Mouse (Mus musculus) liver, embryonic 11.5 days (tissue): ENCODE measurements at regions not wholly inside any gene's neighbourhood (a gene's known extent, or its start where the extent isn't known, plus 50 kb on each side); places are given as distances from the start of the nearest gene placed in this dataset.

Experiments used
- ATAC-seq: fragments of 200-750 bp; cut with Nextera tagmentation; replicated peaks from 2 replicates; pipeline ENCODE4 v1.8.0; 2017; ENCODE audit warnings: moderate number of reproducible peaks, mild to moderate bottlenecking, moderate TSS enrichment, moderate library complexity; ENCODE audit not compliant: low FRiP score
- DNase-seq: peaks from one replicate; pipeline ENCODE4 v3.0.0-alpha.2; 2017; ENCODE audit warnings: low spot score
- H3K27ac ChIP-seq: fragments of 300-500 bp; sonication (generic); 2 replicates; pipeline ENCODE4 v1.5.1; 2014; ENCODE audit warnings: mild to moderate bottlenecking, low read depth, low read length, control low read depth
- H3K27me3 ChIP-seq: fragments of 300-500 bp; sonication (generic); replicated peaks from 2 replicates; pipeline ENCODE4 v1.6.1; 2014; ENCODE audit warnings: low read length, mixed read lengths; ENCODE audit not compliant: control insufficient read depth, insufficient read depth
- H3K36me3 ChIP-seq: fragments of 300-500 bp; sonication (generic); 2 replicates; pipeline ENCODE4 v1.6.1; 2014; ENCODE audit warnings: mild to moderate bottlenecking, low read length, moderate library complexity, mixed read lengths; ENCODE audit not compliant: control insufficient read depth, insufficient read depth
- H3K4me1 ChIP-seq: fragments of 300-500 bp; sonication (generic); replicated peaks from 2 replicates; pipeline ENCODE4 v1.6.1; 2014; ENCODE audit warnings: low read length, mixed read lengths; ENCODE audit not compliant: control insufficient read depth, insufficient read depth
- H3K4me2 ChIP-seq: fragments of 300-500 bp; sonication (generic); 2 replicates; pipeline ENCODE4 v1.6.1; 2014; ENCODE audit warnings: mild to moderate bottlenecking, control low read depth, moderate library complexity
- H3K4me3 ChIP-seq: fragments of 300-500 bp; sonication (generic); 2 replicates; pipeline ENCODE4 v1.5.1; 2014; ENCODE audit warnings: low read depth, low read length, control low read depth
- H3K9ac ChIP-seq: fragments of 300-500 bp; sonication (generic); 2 replicates; pipeline ENCODE4 v1.6.1; 2014; ENCODE audit warnings: low read depth, low read length, control low read depth
- H3K9me3 ChIP-seq: fragments of 300-500 bp; sonication (generic); 2 replicates; pipeline ENCODE4 v1.6.1; 2016; ENCODE audit warnings: low read length, inconsistent platforms, mixed read lengths; ENCODE audit not compliant: control insufficient read depth
- WGBS: fragments of 180-500 bp; shearing (Covaris S2); extraction: QIAGEN DNeasy Blood & Tissue Kit; methylation state at CpG from one replicate; pipeline ENCODE4 v1.1.7; 2014; 5-methylcytosine and 5-hydroxymethylcytosine counted together

GRCm38 (mm10) chr16:73117338-73117737 lies 809.2 kb downstream of the Robo1 start:
- ATAC-seq (no peak), DNase-seq (no peak)
- H3K27me3 ChIP-seq, result no peaks in the 10 kb centered on the region
- WGBS, result 75% methylated on average over 2 of the region's 2 CpGs
- H3K4me1 ChIP-seq, result no peaks in the 10 kb centered on the region
- no peak overlapping the region for H3K4me3 ChIP-seq
- H3K36me3 ChIP-seq, result no peaks in the 10 kb centered on the region
- no peak overlapping the region for H3K4me2 ChIP-seq
- H3K9ac ChIP-seq, result no peak overlapping the region
- no peaks in the 10 kb centered on the region for H3K9me3 ChIP-seq
- H3K27ac ChIP-seq, result no peak overlapping the region

- Histone ChIP-seq H3K4me3 (no peak overlapping the region), H3K36me3 (no peaks in the 10 kb centered on the region), H3K27me3 (no peaks in the 10 kb centered on the region), H3K9me3 (no peaks in the 10 kb centered on the region), H3K27ac (no peak overlapping the region), H3K9ac (no peak overlapping the region), H3K4me2 (no peak overlapping the region), H3K4me1 (no peaks in the 10 kb centered on the region)
- WGBS, result 86% methylated on average over 7 of the region's 7 CpGs
- DNase-seq, result no peak
- ATAC-seq, result no peak
These were observed 799.9 kb downstream of the Robo1 start for GRCm38 (mm10) chr16:73108021-73108452.

- no peak for ATAC-seq
- no peaks in the 10 kb centered on the region for H3K27me3 ChIP-seq
- H3K27ac ChIP-seq, result no peak overlapping the region
- no peak overlapping the region for H3K4me2 ChIP-seq
- no peak for DNase-seq
- H3K9ac ChIP-seq, result no peak overlapping the region
- no peak overlapping the region for H3K4me3 ChIP-seq
- H3K4me1 ChIP-seq, result no peaks in the 10 kb centered on the region
- H3K9me3 ChIP-seq, result no peaks in the 10 kb centered on the region
- 81% methylated on average over 9 of the region's 9 CpGs for WGBS
- H3K36me3 ChIP-seq, result no peaks in the 10 kb centered on the region
These were observed 799.5 kb downstream of the Robo1 start for GRCm38 (mm10) chr16:73107608-73108007.

GRCm38 (mm10) chr16:73105496-73105895 lies 797.4 kb downstream of the Robo1 start:
- Histone ChIP-seq H3K36me3 (no peaks in the 10 kb centered on the region), H3K4me2 (no peak overlapping the region), H3K27me3 (no peaks in the 10 kb centered on the region), H3K4me3 (no peak overlapping the region), H3K9ac (no peak overlapping the region), H3K4me1 (no peaks in the 10 kb centered on the region), H3K27ac (no peak overlapping the region), H3K9me3 (no peaks in the 10 kb centered on the region)
- no peak for ATAC-seq
- no peak for DNase-seq
- 76% methylated on average over 10 of the region's 10 CpGs for WGBS

GRCm38 (mm10) chr16:73100273-73100672 lies 792.2 kb downstream of the Robo1 start:
- Histone ChIP-seq H3K4me3 (no peak overlapping the region), H3K4me1 (no peaks in the 10 kb centered on the region), H3K4me2 (no peak overlapping the region), H3K27me3 (no peaks in the 10 kb centered on the region), H3K27ac (no peak overlapping the region), H3K36me3 (no peaks in the 10 kb centered on the region), H3K9me3 (no peaks in the 10 kb centered on the region), H3K9ac (no peak overlapping the region)
- ATAC-seq (no peak), DNase-seq (no peak)
- WGBS, result 77% methylated on average over 8 of the region's 8 CpGs

- Histone ChIP-seq H3K27me3 (no peaks in the 10 kb centered on the region), H3K9ac (no peak overlapping the region), H3K4me2 (no peak overlapping the region), H3K9me3 (no peaks in the 10 kb centered on the region), H3K4me3 (no peak overlapping the region), H3K36me3 (no peaks in the 10 kb centered on the region), H3K4me1 (no peaks in the 10 kb centered on the region), H3K27ac (no peak overlapping the region)
- ATAC-seq (no peak), DNase-seq (no peak)
- WGBS, result 28% methylated on average over 4 of the region's 4 CpGs
These were observed 790.7 kb downstream of the Robo1 start for GRCm38 (mm10) chr16:73098760-73099159.

GRCm38 (mm10) chr16:73097176-73097575 lies 789.1 kb downstream of the Robo1 start:
- 40% methylated on average over 14 of the region's 14 CpGs for WGBS
- Histone ChIP-seq H3K4me1 (no peaks in the 10 kb centered on the region), H3K9me3 (no peaks in the 10 kb centered on the region), H3K9ac (no peak overlapping the region), H3K36me3 (no peaks in the 10 kb centered on the region), H3K4me2 (no peak overlapping the region), H3K27ac (no peak overlapping the region), H3K27me3 (no peaks in the 10 kb centered on the region), H3K4me3 (no peak overlapping the region)
- no peak for ATAC-seq
- no peak for DNase-seq

GRCm38 (mm10) chr16:73096091-73097083 lies 788.3 kb downstream of the Robo1 start:
- no peak overlapping the region for H3K4me3 ChIP-seq
- no peaks in the 10 kb centered on the region for H3K9me3 ChIP-seq
- H3K36me3 ChIP-seq, result no peaks in the 10 kb centered on the region
- ATAC-seq (no peak), DNase-seq (no peak)
- H3K27me3 ChIP-seq, result no peaks in the 10 kb centered on the region
- H3K4me1 ChIP-seq, result no peaks in the 10 kb centered on the region
- no peak overlapping the region for H3K4me2 ChIP-seq
- WGBS, result 30% methylated on average over 8 of the region's 8 CpGs
- H3K27ac ChIP-seq, result no peak overlapping the region
- no peak overlapping the region for H3K9ac ChIP-seq
